Mouse (Mus musculus): ENCODE results near the gene Dynlt1f. TPM values are rescaled to one million over a fixed set of nuclear protein-coding genes. Genes with fewer than 3 reads are reported as not detected.
A peak's percentile ranks its signal among the peaks of the same experiment; 100 is the strongest.
"Not testable (repeated sequence)": the region's sequence is repeated elsewhere in the genome, so short reads cannot be mapped to it uniquely, and the experiment has no call there.

The Dynlt1f gene
- polyA plus RNA-seq, 1 experiment from 2014 or later: 185 TPM

- 91% methylated on average over 15 of the region's 21 CpGs for WGBS
- ATAC-seq (replicated peaks; ENCODE audit: insufficient number of reproducible peaks, insufficient read depth, low FRiP score, low read depth); H3K4me2 ChIP-seq; H3K9ac ChIP-seq; H3K4me1 ChIP-seq (replicated peaks); H3K27ac ChIP-seq; H3K27me3 ChIP-seq; H3K4me3 ChIP-seq; H3K9me3 ChIP-seq (replicated peaks); H3K36me3 ChIP-seq: not testable (repeated sequence)
Observed at GRCm38 (mm10) chr17:6639486-6639885, 16.2 kb downstream of the Dynlt1f start.

- H3K9ac ChIP-seq; H3K36me3 ChIP-seq; H3K4me1 ChIP-seq (replicated peaks); ATAC-seq (replicated peaks; ENCODE audit: insufficient number of reproducible peaks, insufficient read depth, low FRiP score, low read depth); H3K9me3 ChIP-seq (replicated peaks); H3K27ac ChIP-seq; H3K4me2 ChIP-seq; H3K27me3 ChIP-seq; H3K4me3 ChIP-seq: not testable (repeated sequence)
- 87% methylated on average over 8 of the region's 8 CpGs for WGBS
Observed at GRCm38 (mm10) chr17:6638444-6638843, 17.3 kb downstream of the Dynlt1f start.

- H3K27ac ChIP-seq; H3K36me3 ChIP-seq; H3K4me3 ChIP-seq; H3K4me2 ChIP-seq; H3K9me3 ChIP-seq (replicated peaks); ATAC-seq (replicated peaks; ENCODE audit: insufficient number of reproducible peaks, insufficient read depth, low FRiP score, low read depth); H3K9ac ChIP-seq; H3K4me1 ChIP-seq (replicated peaks); H3K27me3 ChIP-seq: not testable (repeated sequence)
- WGBS: 90% methylated on average over 4 of the region's 4 CpGs
Observed at GRCm38 (mm10) chr17:6637434-6637833, 18.3 kb downstream of the Dynlt1f start.

GRCm38 (mm10) chr17:6636861-6637260, 18.8 kb downstream of the Dynlt1f start:
- 77% methylated on average over 5 of the region's 5 CpGs for WGBS
- Histone ChIP-seq H3K36me3 (no peaks in the 10 kb centered on the region), H3K4me3 (no peak overlapping the region), H3K4me2 (no peak overlapping the region), H3K9me3 (replicated peaks) (no peaks in the 10 kb centered on the region), H3K9ac (no peak overlapping the region), H3K27ac (no peak overlapping the region), H3K27me3 (no peaks in the 10 kb centered on the region), H3K4me1 (replicated peaks) (no peaks in the 10 kb centered on the region)
- ATAC-seq (replicated peaks; ENCODE audit: insufficient number of reproducible peaks, insufficient read depth, low FRiP score, low read depth): no peak

- H3K27me3 ChIP-seq; H3K9ac ChIP-seq; H3K9me3 ChIP-seq (replicated peaks); H3K36me3 ChIP-seq; ATAC-seq (replicated peaks; ENCODE audit: insufficient number of reproducible peaks, insufficient read depth, low FRiP score, low read depth); H3K4me3 ChIP-seq; H3K4me1 ChIP-seq (replicated peaks); H3K4me2 ChIP-seq; H3K27ac ChIP-seq: not testable (repeated sequence)
- WGBS: 92% methylated on average over 1 of the region's 4 CpGs
Observed at GRCm38 (mm10) chr17:6635781-6636180, 19.9 kb downstream of the Dynlt1f start.

GRCm38 (mm10) chr17:6632850-6633249, 22.9 kb downstream of the Dynlt1f start:
- not testable (repeated sequence) for H3K27me3 ChIP-seq; H3K4me2 ChIP-seq; H3K4me3 ChIP-seq; H3K4me1 ChIP-seq (replicated peaks); H3K9ac ChIP-seq; H3K27ac ChIP-seq; ATAC-seq (replicated peaks; ENCODE audit: insufficient number of reproducible peaks, insufficient read depth, low FRiP score, low read depth); H3K36me3 ChIP-seq; H3K9me3 ChIP-seq (replicated peaks)
- 88% methylated on average over 6 of the region's 6 CpGs for WGBS

- not testable (repeated sequence) for H3K9ac ChIP-seq; H3K4me1 ChIP-seq (replicated peaks); H3K9me3 ChIP-seq (replicated peaks); H3K36me3 ChIP-seq; ATAC-seq (replicated peaks; ENCODE audit: insufficient number of reproducible peaks, insufficient read depth, low FRiP score, low read depth); H3K4me3 ChIP-seq; H3K27me3 ChIP-seq; H3K4me2 ChIP-seq; H3K27ac ChIP-seq
- 84% methylated on average over 4 of the region's 4 CpGs for WGBS
Observed at GRCm38 (mm10) chr17:6630398-6630797, 25.3 kb downstream of the Dynlt1f start.

- H3K36me3 ChIP-seq; H3K4me2 ChIP-seq; H3K27ac ChIP-seq; H3K4me3 ChIP-seq; H3K9ac ChIP-seq; H3K9me3 ChIP-seq (replicated peaks); H3K27me3 ChIP-seq; H3K4me1 ChIP-seq (replicated peaks): not testable (repeated sequence)
- 0 out of 2 replicates have a peak, but pooled peaks have one; percentile 3 for ATAC-seq (replicated peaks; ENCODE audit: insufficient number of reproducible peaks, insufficient read depth, low FRiP score, low read depth)
- WGBS: 74% methylated on average over 2 of the region's 6 CpGs
Observed at GRCm38 (mm10) chr17:6624926-6625558, 30.7 kb downstream of the Dynlt1f start.

GRCm38 (mm10) chr17:6621976-6622375, 33.7 kb downstream of the Dynlt1f start:
- WGBS: 81% methylated on average over 12 of the region's 12 CpGs
- not testable (repeated sequence) for H3K27ac ChIP-seq; H3K9me3 ChIP-seq (replicated peaks); ATAC-seq (replicated peaks; ENCODE audit: insufficient number of reproducible peaks, insufficient read depth, low FRiP score, low read depth); H3K36me3 ChIP-seq; H3K4me2 ChIP-seq; H3K27me3 ChIP-seq; H3K9ac ChIP-seq; H3K4me1 ChIP-seq (replicated peaks); H3K4me3 ChIP-seq

- not testable (repeated sequence) for ATAC-seq (replicated peaks; ENCODE audit: insufficient number of reproducible peaks, insufficient read depth, low FRiP score, low read depth); H3K27me3 ChIP-seq; H3K4me2 ChIP-seq; H3K9me3 ChIP-seq (replicated peaks); H3K36me3 ChIP-seq; H3K4me1 ChIP-seq (replicated peaks); H3K4me3 ChIP-seq; H3K27ac ChIP-seq; H3K9ac ChIP-seq
- 73% methylated on average over 18 of the region's 20 CpGs for WGBS
Observed at GRCm38 (mm10) chr17:6620730-6621451, 34.8 kb downstream of the Dynlt1f start.

- H3K4me2 ChIP-seq; ATAC-seq (replicated peaks; ENCODE audit: insufficient number of reproducible peaks, insufficient read depth, low FRiP score, low read depth); H3K9ac ChIP-seq; H3K36me3 ChIP-seq; H3K4me3 ChIP-seq; H3K27me3 ChIP-seq; H3K4me1 ChIP-seq (replicated peaks); H3K27ac ChIP-seq; H3K9me3 ChIP-seq (replicated peaks): not testable (repeated sequence)
- 46% methylated on average over 5 of the region's 6 CpGs for WGBS
Observed at GRCm38 (mm10) chr17:6620035-6620434, 35.7 kb downstream of the Dynlt1f start.

GRCm38 (mm10) chr17:6619271-6619670, 36.4 kb downstream of the Dynlt1f start:
- not testable (repeated sequence) for H3K27ac ChIP-seq; ATAC-seq (replicated peaks; ENCODE audit: insufficient number of reproducible peaks, insufficient read depth, low FRiP score, low read depth); H3K4me2 ChIP-seq; H3K27me3 ChIP-seq; H3K4me1 ChIP-seq (replicated peaks); H3K36me3 ChIP-seq; H3K9me3 ChIP-seq (replicated peaks); H3K9ac ChIP-seq; H3K4me3 ChIP-seq
- 77% methylated on average over 5 of the region's 5 CpGs for WGBS

Measured in heart, embryonic 15.5 days (tissue).